In the genomic region with DNA sequence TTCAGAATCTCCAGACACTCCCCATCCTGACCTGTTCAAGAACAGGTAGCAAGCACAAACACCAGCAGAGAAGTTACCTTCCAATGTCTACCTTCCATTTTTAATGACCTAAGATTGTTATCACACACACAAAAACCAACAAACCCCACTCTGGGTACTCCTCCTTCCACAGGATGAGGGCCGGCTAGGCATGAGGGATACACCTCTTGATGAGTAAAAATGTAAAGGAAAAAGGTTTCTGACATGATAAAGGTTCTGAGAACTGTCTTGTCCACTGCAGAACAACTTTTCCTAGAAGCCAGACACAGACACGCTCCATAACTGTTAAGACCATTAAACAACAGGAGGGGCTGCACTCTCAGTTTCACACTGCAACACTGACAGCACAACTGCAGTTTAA, we compare ENCODE assay signal across 9 mouse cellular contexts. TPM values are rescaled to one million over a fixed set of nuclear protein-coding genes. Genes with fewer than 3 reads are reported as not detected.
A peak's percentile ranks its signal among the peaks of the same experiment; 100 is the strongest.
DNase-seq lines count a peak whose midpoint lies in the region; ATAC-seq and TF ChIP-seq lines count a peak whose summit lies in the region.
"Had no signal": no experiment of that assay in that cellular context is flagged by ENCODE, and none has a peak within 500 bp of the region (broad histone marks: within the 10 kb centered on the region; RNA-seq: fewer than 3 reads in every experiment).

No protein-coding gene starts in this region.

- no peak overlapping the region; the same call in 1 of the 2 replicates for H3K9ac ChIP-seq in heart, postnatal 0 days (replicated peaks; ENCODE audit: low read depth, low read length)
- H3K9ac ChIP-seq in hindbrain, embryonic 12.5 days: peak overlapping the region; percentile 23; the same call in 1 of the 2 replicates
- no peak overlapping the region for H3K9ac ChIP-seq in midbrain, embryonic 14.5 days (replicated peaks; ENCODE audit: low read length)

- 34% methylated on average over 2 of the region's 2 CpGs for WGBS in heart, postnatal 0 days
- 66% methylated on average over 2 of the region's 2 CpGs for WGBS in hindbrain, embryonic 12.5 days
- WGBS in midbrain, embryonic 14.5 days: 66% methylated on average over 2 of the region's 2 CpGs

- TF ChIP-seq POLR2A in cortical plate, adult 2 months (IDR thresholded peaks at IDR 0.05; ENCODE audit: extremely low read depth, insufficient read depth, low read length): no peak

- no peak for TF ChIP-seq EP300 in heart, postnatal 0 days (IDR thresholded peaks at IDR 0.05; ENCODE audit: low read depth)

- peak overlapping the region; percentile 54 for H3K4me2 ChIP-seq in heart, postnatal 0 days (ENCODE audit: low read depth, low read length)
- peak overlapping the region; percentile 46 for H3K4me2 ChIP-seq in hindbrain, embryonic 12.5 days (replicated peaks)
- H3K4me2 ChIP-seq in midbrain, embryonic 14.5 days (ENCODE audit: low read length): peak overlapping the region; percentile 86

- no peak for DNase-seq in heart, postnatal 0 days (ENCODE audit: low spot score)
- DNase-seq in heart, adult 18-20 months: no peak
- peak; percentile 38 for DNase-seq in midbrain, embryonic 14.5 days
- DNase-seq in right cerebral cortex, postnatal 4 days: no peak
- DNase-seq in layer of hippocampus, postnatal 10 days (ENCODE audit: low spot score in 2 of 2): no peak
- DNase-seq in left cerebral cortex, adult 8-10 months (ENCODE audit: low spot score in 2 of 2): no peak

- H3K27me3 ChIP-seq in heart, postnatal 0 days (ENCODE audit: control insufficient read depth, insufficient read depth, low read length): no peaks in the 10 kb centered on the region
- H3K27me3 ChIP-seq in hindbrain, embryonic 12.5 days: no peaks in the 10 kb centered on the region
- no peaks in the 10 kb centered on the region for H3K27me3 ChIP-seq in midbrain, embryonic 14.5 days (ENCODE audit: control insufficient read depth, insufficient read depth, low read length)

- ATAC-seq in heart, postnatal 0 days (ENCODE audit: insufficient read depth, low read depth): no peak
- no peak for ATAC-seq in hindbrain, embryonic 12.5 days (ENCODE audit: low FRiP score)
- no peak for ATAC-seq in midbrain, embryonic 14.5 days (ENCODE audit: low FRiP score, low TSS enrichment)

- no peak for TF ChIP-seq CTCF in heart, postnatal 0 days (IDR thresholded peaks at IDR 0.05; ENCODE audit: low read depth)
- no peak for TF ChIP-seq CTCF in cortical plate, adult 2 months (IDR thresholded peaks at IDR 0.05; ENCODE audit: extremely low read depth, insufficient read depth, low read length)

- H3K4me3 ChIP-seq in heart, postnatal 0 days (ENCODE audit: low read depth, low read length): peak overlapping the region; percentile 9; the same call in 1 of the 2 replicates
- H3K4me3 ChIP-seq in cortical plate, adult 2 months (ENCODE audit: insufficient read depth, low read length): peak overlapping the region; percentile 39
- H3K4me3 ChIP-seq in hindbrain, embryonic 12.5 days: peak overlapping the region; percentile 25
- peak overlapping the region; percentile 15 for H3K4me3 ChIP-seq in midbrain, embryonic 14.5 days (replicated peaks; ENCODE audit: low read depth, low read length)

- H3K9me3 ChIP-seq in heart, postnatal 0 days (replicated peaks; ENCODE audit: control insufficient read depth, low read length): no peaks in the 10 kb centered on the region
- no peaks in the 10 kb centered on the region for H3K9me3 ChIP-seq in hindbrain, embryonic 12.5 days (replicated peaks)
- H3K9me3 ChIP-seq in midbrain, embryonic 14.5 days (ENCODE audit: control insufficient read depth, low read length): no peaks in the 10 kb centered on the region

- H3K36me3 ChIP-seq in heart, postnatal 0 days (replicated peaks; ENCODE audit: control insufficient read depth, insufficient read depth, low read length): no peaks in the 10 kb centered on the region
- no peaks in the 10 kb centered on the region for H3K36me3 ChIP-seq in hindbrain, embryonic 12.5 days
- no peaks in the 10 kb centered on the region for H3K36me3 ChIP-seq in midbrain, embryonic 14.5 days (ENCODE audit: control insufficient read depth, insufficient read depth, low read length)

- peaks cover 39% of the 10 kb centered on the region for H3K4me1 ChIP-seq in heart, postnatal 0 days (ENCODE audit: control insufficient read depth, insufficient read depth)
- no peaks in the 10 kb centered on the region for H3K4me1 ChIP-seq in cortical plate, adult 2 months (ENCODE audit: control insufficient read depth, insufficient read depth, low read length)
- peaks cover 16% of the 10 kb centered on the region for H3K4me1 ChIP-seq in hindbrain, embryonic 12.5 days
- H3K4me1 ChIP-seq in midbrain, embryonic 14.5 days (ENCODE audit: control insufficient read depth, insufficient read depth, low read length): peaks cover 21% of the 10 kb centered on the region

- peak overlapping the region; percentile 58 for H3K27ac ChIP-seq in heart, postnatal 0 days (ENCODE audit: low read depth)
- no peak overlapping the region for H3K27ac ChIP-seq in cortical plate, adult 2 months (ENCODE audit: insufficient read depth, low read length)
- no peak overlapping the region for H3K27ac ChIP-seq in hindbrain, embryonic 12.5 days
- H3K27ac ChIP-seq in midbrain, embryonic 14.5 days (replicated peaks; ENCODE audit: low read depth, low read length): no peak overlapping the region
- H3K27ac ChIP-seq: macrophage had no signal

RNA-seq across cellular contexts. Expression of a gene that starts 3.7 kb away (rescaled TPM):
- total RNA-seq in heart, postnatal 0 days (2014; rRNA removed; ENCODE audit: low replicate concordance): 52.0 and 56.4 TPM in 2 replicates
- polyA plus RNA-seq in heart, postnatal 0 days (2015; fragmentation: Nextera tagmentation; extraction: Ambion mirVana): 10.8 and 11.2 TPM in 2 replicates
- total RNA-seq in heart, adult 18-20 months (2021): 10 to 100 TPM; 25.7 to 31.8 TPM
- 27.5 and 28.5 TPM in 2 replicates for polyA plus RNA-seq in cortical plate, adult 2 months (2012; rRNA removed)
- 34.6 and 36.4 TPM in 2 replicates for polyA plus RNA-seq in hindbrain, embryonic 12.5 days (2016; fragmentation: Nextera tagmentation; extraction: Ambion mirVana)
- polyA plus RNA-seq in midbrain, embryonic 14.5 days (2014; fragmentation: Nextera tagmentation; extraction: Ambion mirVana): 10.6 and 11.9 TPM in 2 replicates
- 10 to 100 TPM; 17.5 to 18.1 TPM for total RNA-seq in layer of hippocampus, postnatal 10 days (2021)
- total RNA-seq in left cerebral cortex, adult 8-10 months (2022): 10 to 100 TPM; 30.3 to 36.3 (median 30.9) TPM
